Mouse (Mus musculus): Measurements from ENCODE around the gene Peli1. TPM values are rescaled to one million over a fixed set of nuclear protein-coding genes. Genes with fewer than 3 reads are reported as not detected.

Peli1 gene
- polyA plus RNA-seq (2015; fragmentation: Nextera tagmentation; extraction: Ambion mirVana) = 23.8 and 25.3 TPM in 2 replicates

DNA sequence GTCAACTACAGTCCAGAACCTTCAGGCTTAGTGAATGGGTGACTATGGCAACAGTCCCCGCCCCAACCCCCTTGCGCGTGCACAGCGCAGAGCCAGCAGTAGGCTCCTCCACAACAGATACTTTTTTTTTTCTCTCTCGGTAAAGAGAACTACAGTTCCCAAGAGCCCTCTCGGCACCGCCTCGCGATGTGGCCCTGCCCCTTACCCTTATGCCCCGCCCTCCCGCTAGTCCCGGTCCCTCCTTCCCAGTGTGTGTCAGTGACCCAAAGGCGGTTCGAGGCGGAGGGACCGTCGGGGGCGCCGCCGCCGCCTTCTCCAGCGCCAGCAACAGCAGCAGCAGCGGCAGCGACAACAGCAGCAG, at the start of gene Peli1:
TSS of gene Peli1 (plus strand) at position 225 of the 361 bp plus-strand sequence.
- TF ChIP-seq EP300 (optimal IDR thresholded peaks at IDR 0.05) (no peak), CTCF (IDR thresholded peaks at IDR 0.05; ENCODE audit: low read depth) (peak; percentile 41)
- ATAC-seq (ENCODE audit: low FRiP score, low TSS enrichment) (peak; percentile 99), DNase-seq (ENCODE audit: low spot score) (peak; percentile 97)
- Histone ChIP-seq H3K27ac (replicated peaks) (peak within 1 kb of the TSS; percentile 99), H3K36me3 (ENCODE audit: control insufficient read depth, insufficient read depth, low read length) (no peaks in the 10 kb centered on the region), H3K4me1 (replicated peaks; ENCODE audit: control insufficient read depth, insufficient read depth) (no peaks in the 10 kb centered on the region), H3K27me3 (ENCODE audit: control insufficient read depth, insufficient read depth, low read length) (no peaks in the 10 kb centered on the region), H3K4me3 (ENCODE audit: low read depth, low read length) (peak within 1 kb of the TSS; percentile 96), H3K9me3 (ENCODE audit: control insufficient read depth, low read length) (no peaks in the 10 kb centered on the region), H3K9ac (ENCODE audit: low read length) (peak within 1 kb of the TSS; percentile 96), H3K4me2 (replicated peaks; ENCODE audit: low read depth) (peak within 1 kb of the TSS; percentile 71)
- WGBS = under 1% methylated on average over 24 of the region's 24 CpGs

DNA sequence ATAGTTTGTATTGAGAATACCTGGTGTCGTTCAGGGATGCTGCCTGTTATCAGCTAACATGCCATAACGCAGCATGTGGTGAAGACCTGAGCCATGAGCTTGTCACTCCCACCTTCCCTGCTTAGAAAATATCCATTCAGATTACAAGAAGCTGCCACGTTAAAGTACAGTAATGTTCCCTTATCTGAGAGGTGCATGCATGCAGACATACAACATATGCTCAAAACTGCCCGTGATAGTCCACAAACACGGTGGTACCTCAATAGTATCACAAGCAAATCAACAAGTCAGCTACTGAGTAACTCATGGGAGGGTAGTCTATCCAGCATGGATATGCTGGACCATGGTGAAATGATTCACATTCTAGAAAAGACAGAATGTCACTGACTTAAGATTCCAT, 48.5 kb upstream of the Peli1 start:
- no peak overlapping the region for H3K4me3 ChIP-seq (ENCODE audit: low read depth, low read length)
- TF ChIP-seq CTCF (IDR thresholded peaks at IDR 0.05; ENCODE audit: low read depth) (no peak), EP300 (optimal IDR thresholded peaks at IDR 0.05) (no peak)
- ATAC-seq (ENCODE audit: low FRiP score, low TSS enrichment) = no peak
- H3K27me3 ChIP-seq (ENCODE audit: control insufficient read depth, insufficient read depth, low read length) = no peaks in the 10 kb centered on the region
- H3K9me3 ChIP-seq (ENCODE audit: control insufficient read depth, low read length) = no peaks in the 10 kb centered on the region
- H3K4me1 ChIP-seq (replicated peaks; ENCODE audit: control insufficient read depth, insufficient read depth) = no peaks in the 10 kb centered on the region
- H3K9ac ChIP-seq (ENCODE audit: low read length) = no peak overlapping the region
- no peak for DNase-seq (ENCODE audit: low spot score)
- H3K27ac ChIP-seq (replicated peaks) = no peak overlapping the region
- no peaks in the 10 kb centered on the region for H3K36me3 ChIP-seq (ENCODE audit: control insufficient read depth, insufficient read depth, low read length)
- no peak overlapping the region for H3K4me2 ChIP-seq (replicated peaks; ENCODE audit: low read depth)
- WGBS = 91% methylated on average over 5 of the region's 5 CpGs

DNA sequence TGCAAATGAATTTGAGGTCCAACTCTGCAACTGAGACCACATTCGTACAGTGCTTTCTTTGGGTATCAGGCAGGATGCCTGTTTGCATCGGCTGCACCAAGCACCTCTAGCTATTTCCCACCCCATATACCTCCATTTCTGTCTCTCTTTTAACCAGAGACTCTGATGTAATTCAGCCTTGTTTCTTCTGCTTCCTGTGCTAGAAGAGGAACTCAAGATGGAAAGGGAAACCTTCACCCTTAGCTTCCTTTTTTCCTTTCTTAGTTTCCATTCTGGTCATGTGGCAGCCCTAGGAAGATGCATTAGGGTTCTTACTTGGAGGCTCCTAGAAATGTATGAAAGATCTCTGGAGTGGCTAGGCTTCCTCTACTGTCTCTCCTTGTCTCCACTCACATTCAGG, 44.9 kb upstream of the Peli1 start:
- H3K9me3 ChIP-seq (ENCODE audit: control insufficient read depth, low read length) = no peaks in the 10 kb centered on the region
- no peak overlapping the region for H3K4me2 ChIP-seq (replicated peaks; ENCODE audit: low read depth)
- H3K27me3 ChIP-seq (ENCODE audit: control insufficient read depth, insufficient read depth, low read length) = no peaks in the 10 kb centered on the region
- H3K4me3 ChIP-seq (ENCODE audit: low read depth, low read length) = no peak overlapping the region
- H3K27ac ChIP-seq (replicated peaks) = no peak overlapping the region
- ATAC-seq (ENCODE audit: low FRiP score, low TSS enrichment) (no peak), DNase-seq (ENCODE audit: low spot score) (no peak)
- no peaks in the 10 kb centered on the region for H3K4me1 ChIP-seq (replicated peaks; ENCODE audit: control insufficient read depth, insufficient read depth)
- 80% methylated on average over 2 of the region's 2 CpGs for WGBS
- H3K36me3 ChIP-seq (ENCODE audit: control insufficient read depth, insufficient read depth, low read length) = no peaks in the 10 kb centered on the region
- H3K9ac ChIP-seq (ENCODE audit: low read length) = no peak overlapping the region
- TF ChIP-seq EP300 (optimal IDR thresholded peaks at IDR 0.05) (no peak), CTCF (IDR thresholded peaks at IDR 0.05; ENCODE audit: low read depth) (no peak)

- no peak overlapping the region for H3K4me3 ChIP-seq (ENCODE audit: low read depth, low read length)
- no peaks in the 10 kb centered on the region for H3K27me3 ChIP-seq (ENCODE audit: control insufficient read depth, insufficient read depth, low read length)
- ATAC-seq (ENCODE audit: low FRiP score, low TSS enrichment) = no peak
- no peaks in the 10 kb centered on the region for H3K4me1 ChIP-seq (replicated peaks; ENCODE audit: control insufficient read depth, insufficient read depth)
- no peak overlapping the region for H3K9ac ChIP-seq (ENCODE audit: low read length)
- DNase-seq (ENCODE audit: low spot score) = no peak
- WGBS = 55% methylated on average over 2 of the region's 2 CpGs
- H3K36me3 ChIP-seq (ENCODE audit: control insufficient read depth, insufficient read depth, low read length) = no peaks in the 10 kb centered on the region
- no peak overlapping the region for H3K4me2 ChIP-seq (replicated peaks; ENCODE audit: low read depth)
- no peak overlapping the region for H3K27ac ChIP-seq (replicated peaks)
- H3K9me3 ChIP-seq (ENCODE audit: control insufficient read depth, low read length) = no peaks in the 10 kb centered on the region
- TF ChIP-seq EP300 (optimal IDR thresholded peaks at IDR 0.05) (no peak), CTCF (IDR thresholded peaks at IDR 0.05; ENCODE audit: low read depth) (no peak)
Observed at GRCm38 (mm10) chr11:21047921-21048320, 43.2 kb upstream of the Peli1 start.

GRCm38 (mm10) chr11:21051716-21052115, 39.4 kb upstream of the Peli1 start:
- Histone ChIP-seq H3K27me3 (ENCODE audit: control insufficient read depth, insufficient read depth, low read length) (no peaks in the 10 kb centered on the region), H3K4me2 (replicated peaks; ENCODE audit: low read depth) (no peak overlapping the region), H3K4me1 (replicated peaks; ENCODE audit: control insufficient read depth, insufficient read depth) (no peaks in the 10 kb centered on the region), H3K36me3 (ENCODE audit: control insufficient read depth, insufficient read depth, low read length) (no peaks in the 10 kb centered on the region), H3K9ac (ENCODE audit: low read length) (no peak overlapping the region), H3K27ac (replicated peaks) (no peak overlapping the region), H3K4me3 (ENCODE audit: low read depth, low read length) (no peak overlapping the region), H3K9me3 (ENCODE audit: control insufficient read depth, low read length) (no peaks in the 10 kb centered on the region)
- TF ChIP-seq CTCF (IDR thresholded peaks at IDR 0.05; ENCODE audit: low read depth) (no peak), EP300 (optimal IDR thresholded peaks at IDR 0.05) (no peak)
- 62% methylated on average over 9 of the region's 9 CpGs for WGBS
- DNase-seq (ENCODE audit: low spot score) (no peak), ATAC-seq (ENCODE audit: low FRiP score, low TSS enrichment) (no peak)

DNA sequence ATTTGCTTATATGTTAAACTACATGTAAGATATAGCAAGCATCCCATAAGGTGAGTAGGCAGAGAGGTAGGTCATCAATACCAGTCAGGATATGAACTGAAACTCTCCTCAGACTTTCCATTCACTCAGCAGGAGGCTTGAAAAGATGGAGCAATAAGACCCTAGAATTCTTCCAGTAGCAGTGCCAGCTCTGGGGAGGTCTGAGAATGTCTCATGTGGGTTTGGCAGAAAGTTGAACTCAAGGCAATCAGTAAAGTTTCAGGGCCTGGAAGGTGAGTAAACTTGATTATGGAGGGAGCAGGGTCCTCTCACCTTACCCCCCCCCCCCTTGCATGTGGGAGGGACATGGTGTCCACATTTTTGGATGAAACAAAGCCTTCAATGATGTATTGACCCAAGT, 36.5 kb upstream of the Peli1 start:
- Histone ChIP-seq H3K9me3 (ENCODE audit: control insufficient read depth, low read length) (no peaks in the 10 kb centered on the region), H3K4me2 (replicated peaks; ENCODE audit: low read depth) (no peak overlapping the region), H3K36me3 (ENCODE audit: control insufficient read depth, insufficient read depth, low read length) (no peaks in the 10 kb centered on the region), H3K27me3 (ENCODE audit: control insufficient read depth, insufficient read depth, low read length) (no peaks in the 10 kb centered on the region), H3K4me1 (replicated peaks; ENCODE audit: control insufficient read depth, insufficient read depth) (no peaks in the 10 kb centered on the region), H3K9ac (ENCODE audit: low read length) (no peak overlapping the region), H3K4me3 (ENCODE audit: low read depth, low read length) (no peak overlapping the region), H3K27ac (replicated peaks) (no peak overlapping the region)
- DNase-seq (ENCODE audit: low spot score) (no peak), ATAC-seq (ENCODE audit: low FRiP score, low TSS enrichment) (no peak)
- no peak for TF ChIP-seq CTCF (IDR thresholded peaks at IDR 0.05; ENCODE audit: low read depth)
- TF ChIP-seq EP300 (optimal IDR thresholded peaks at IDR 0.05) = no peak

Measured in stomach, postnatal 0 days (tissue).